Mouse (Mus musculus) embryo, embryonic 11.5 days (tissue): ENCODE measurements around the gene Slc43a2.
A peak's percentile ranks its signal among the peaks of the same experiment; 100 is the strongest.
"Not testable (repeated sequence)": the region's sequence is repeated elsewhere in the genome, so short reads cannot be mapped to it uniquely, and the experiment has no call there.

Experiments
- DNase-seq: peaks from one replicate; pipeline ENCODE4 v3.0.0-alpha.2; 2012; ENCODE audit warnings: low read depth, low spot score

Gene Slc43a2

DNA sequence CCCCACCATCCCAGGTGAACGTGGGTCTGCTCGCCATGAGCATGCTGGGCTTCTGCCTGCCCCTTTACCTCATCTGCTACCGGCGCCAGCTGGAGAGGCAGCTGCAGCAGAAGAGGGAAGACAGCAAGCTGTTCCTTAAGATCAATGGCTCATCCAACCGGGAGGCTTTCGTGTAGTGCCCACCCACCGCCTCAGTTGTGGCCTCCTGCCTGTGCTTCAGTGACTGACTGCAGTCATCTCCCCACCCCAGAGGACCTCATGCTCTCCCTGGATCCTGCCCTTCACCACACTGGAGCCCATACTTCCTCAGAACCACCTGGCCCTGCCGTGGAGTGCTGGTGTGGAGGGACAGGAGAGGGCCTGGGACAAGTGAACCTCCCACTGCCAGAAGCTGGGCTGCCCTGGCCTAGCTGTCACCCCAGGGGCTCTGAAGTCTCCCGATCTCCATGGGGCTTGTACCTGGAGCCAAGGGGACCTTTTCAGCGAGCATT, 40.9 kb downstream of the Slc43a2 start:
- no peak for DNase-seq

- DNase-seq, result peak; percentile 95
Observed at GRCm38 (mm10) chr11:75572854-75573650, 41.6 kb downstream of the Slc43a2 start.

DNA sequence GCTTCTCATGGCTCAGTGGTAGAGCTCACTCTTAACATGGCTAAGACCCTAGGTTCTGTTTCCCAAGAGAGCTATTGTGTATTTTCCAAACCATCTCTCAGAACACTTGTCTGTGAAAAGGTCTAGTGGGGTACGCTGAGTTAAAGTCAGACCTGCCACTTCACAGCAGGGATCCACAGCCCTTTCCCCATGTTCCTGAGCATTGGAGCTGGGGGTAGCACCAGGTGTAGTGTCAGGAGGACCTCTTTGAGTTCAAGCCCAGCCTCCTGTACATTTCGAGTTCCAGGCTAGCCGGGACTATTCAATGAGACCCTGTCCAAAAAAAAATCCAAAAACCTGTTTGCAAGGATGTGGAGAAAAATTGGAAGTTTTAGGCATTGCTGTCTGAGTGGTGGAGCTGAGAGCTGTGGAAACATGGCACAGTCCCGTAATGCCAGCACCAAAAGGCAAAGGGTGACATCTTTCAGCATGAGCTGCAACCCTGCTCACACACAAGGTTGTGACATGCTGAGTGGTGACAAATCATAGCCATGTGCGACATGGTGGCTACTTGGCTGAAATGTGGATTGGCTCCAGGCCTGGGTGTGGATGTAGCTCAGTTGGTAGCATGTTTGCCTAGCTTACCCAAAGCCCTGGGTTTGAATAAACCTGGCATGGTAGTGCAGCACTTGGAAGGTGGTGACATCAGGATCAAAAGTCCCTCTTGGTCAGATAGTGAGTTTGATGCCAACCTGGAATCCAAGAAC, 43.1 kb downstream of the Slc43a2 start:
- DNase-seq, result no peak

DNA sequence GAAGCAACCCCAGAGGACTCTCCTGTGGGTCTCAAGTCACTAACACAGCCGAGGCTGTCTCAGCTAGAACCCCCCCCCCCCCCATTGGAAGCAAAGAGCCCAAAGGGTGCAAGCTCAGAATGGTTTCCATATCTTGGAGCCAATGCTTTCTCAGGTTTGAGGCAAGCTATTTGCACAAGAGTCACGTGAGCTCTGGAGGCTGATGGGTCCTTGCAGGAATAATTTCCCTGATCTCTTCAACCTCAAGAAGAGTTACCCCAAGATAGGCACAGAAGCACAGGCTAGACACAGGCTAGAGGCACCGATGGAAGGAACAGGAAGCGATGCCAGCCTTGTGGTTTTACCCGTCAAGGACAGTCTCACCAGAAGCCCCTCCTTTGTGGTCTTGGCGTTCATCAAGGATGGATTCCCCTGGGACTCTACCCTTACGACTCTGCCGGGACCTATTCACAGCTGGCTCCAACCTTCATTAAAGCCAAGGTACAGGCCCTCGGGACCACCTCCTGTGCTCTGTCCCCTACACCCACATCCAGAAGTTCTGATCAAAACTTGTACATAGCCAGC, 44.1 kb downstream of the Slc43a2 start:
- DNase-seq, result no peak

DNA sequence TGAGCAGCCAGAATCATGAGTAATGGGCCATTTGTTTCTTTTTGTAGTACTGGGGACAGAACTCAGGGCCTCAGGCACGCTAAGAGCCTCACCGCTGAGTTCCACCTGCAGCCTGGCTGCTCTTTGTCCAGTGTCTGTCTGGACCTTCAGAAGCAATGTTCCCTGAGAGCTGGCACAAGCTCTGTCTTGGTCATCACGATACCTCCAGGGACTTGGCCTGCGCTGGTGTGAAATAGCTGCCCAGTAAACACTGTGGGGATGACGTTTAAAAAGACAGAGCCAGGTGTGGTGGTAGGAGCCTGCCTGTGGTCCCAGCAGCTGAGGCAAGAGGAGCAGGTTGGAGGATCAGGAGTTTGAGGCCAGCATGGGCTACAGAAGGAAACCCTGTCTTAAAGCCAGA, 47.1 kb downstream of the Slc43a2 start:
- DNase-seq, result no peak

DNA sequence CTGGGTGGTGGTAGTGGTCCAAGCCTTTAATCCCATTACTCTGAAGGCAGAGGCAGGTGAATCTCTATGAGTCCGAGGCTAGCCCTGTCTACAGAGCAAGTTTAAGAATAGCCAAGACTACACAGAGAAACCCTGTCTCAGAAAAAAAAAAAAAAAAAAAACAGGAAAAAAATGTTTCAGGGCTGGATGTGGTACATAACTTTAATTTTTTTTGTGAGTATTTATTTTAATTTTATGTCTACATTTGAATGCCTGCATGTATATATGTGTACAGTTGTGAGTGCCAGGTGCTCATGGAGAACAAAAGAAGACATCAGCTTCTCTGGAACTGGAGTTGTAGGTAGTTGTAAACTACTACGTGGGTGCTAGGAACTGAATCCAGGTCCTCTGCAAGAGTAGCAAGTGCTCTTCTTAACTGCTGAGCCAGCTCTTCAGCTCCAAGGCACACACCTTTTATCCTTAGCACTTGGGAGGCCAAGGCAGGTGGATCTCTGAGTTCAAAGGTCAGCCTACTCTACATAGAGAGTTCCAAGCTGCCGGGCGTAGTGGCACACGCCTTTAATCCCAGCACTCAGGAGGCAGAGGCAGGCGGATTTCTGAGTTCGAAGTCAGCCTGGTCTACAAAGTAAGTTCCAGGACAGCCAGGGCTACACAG, 50.1 kb downstream of the Slc43a2 start:
- no peak for DNase-seq

DNA sequence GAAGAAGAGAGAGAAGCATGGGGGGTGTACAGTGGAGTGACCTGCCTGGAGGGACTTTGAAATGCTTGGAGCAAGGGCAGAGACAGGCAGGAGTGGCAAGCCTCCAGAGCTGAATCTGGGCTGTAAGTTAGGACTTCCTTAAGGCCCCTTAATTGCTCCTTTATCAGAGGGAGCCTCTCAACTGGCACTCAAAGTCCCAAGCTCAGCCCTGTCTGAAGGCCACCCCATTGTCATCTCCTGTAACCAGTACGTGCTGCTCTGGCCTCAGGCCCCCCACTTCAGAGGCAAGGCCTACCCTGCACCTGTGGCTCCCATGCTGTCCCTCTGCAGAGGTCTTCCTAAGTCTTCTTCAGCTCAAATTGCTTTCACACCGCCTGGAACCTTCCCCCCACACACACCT, 52.0 kb downstream of the Slc43a2 start:
- DNase-seq, result no peak

GRCm38 (mm10) chr11:75585061-75585460, 53.6 kb downstream of the Slc43a2 start:
- DNase-seq, result no peak

DNA sequence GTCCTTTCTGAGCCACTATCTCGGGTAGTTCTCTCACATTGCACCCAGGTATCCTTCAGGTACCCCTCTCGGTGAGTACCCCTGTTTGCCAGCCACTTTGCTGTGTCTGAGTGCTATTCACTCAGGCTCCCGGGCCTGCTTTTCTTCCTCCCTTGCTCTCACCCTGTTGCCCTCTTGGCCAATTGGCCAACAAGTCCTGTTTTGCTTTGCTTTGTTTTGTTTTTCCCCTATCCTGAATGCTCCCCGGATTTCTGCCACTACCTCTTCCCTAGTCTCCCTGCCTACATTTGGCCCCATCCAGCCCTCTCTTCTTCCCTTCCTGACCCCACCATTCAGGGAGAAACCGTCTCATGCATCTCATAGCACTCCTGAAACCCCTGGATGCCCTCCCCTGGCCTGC, 54.5 kb downstream of the Slc43a2 start:
- DNase-seq, result no peak

GRCm38 (mm10) chr11:75586963-75587362, 55.5 kb downstream of the Slc43a2 start:
- DNase-seq, result no peak

DNA sequence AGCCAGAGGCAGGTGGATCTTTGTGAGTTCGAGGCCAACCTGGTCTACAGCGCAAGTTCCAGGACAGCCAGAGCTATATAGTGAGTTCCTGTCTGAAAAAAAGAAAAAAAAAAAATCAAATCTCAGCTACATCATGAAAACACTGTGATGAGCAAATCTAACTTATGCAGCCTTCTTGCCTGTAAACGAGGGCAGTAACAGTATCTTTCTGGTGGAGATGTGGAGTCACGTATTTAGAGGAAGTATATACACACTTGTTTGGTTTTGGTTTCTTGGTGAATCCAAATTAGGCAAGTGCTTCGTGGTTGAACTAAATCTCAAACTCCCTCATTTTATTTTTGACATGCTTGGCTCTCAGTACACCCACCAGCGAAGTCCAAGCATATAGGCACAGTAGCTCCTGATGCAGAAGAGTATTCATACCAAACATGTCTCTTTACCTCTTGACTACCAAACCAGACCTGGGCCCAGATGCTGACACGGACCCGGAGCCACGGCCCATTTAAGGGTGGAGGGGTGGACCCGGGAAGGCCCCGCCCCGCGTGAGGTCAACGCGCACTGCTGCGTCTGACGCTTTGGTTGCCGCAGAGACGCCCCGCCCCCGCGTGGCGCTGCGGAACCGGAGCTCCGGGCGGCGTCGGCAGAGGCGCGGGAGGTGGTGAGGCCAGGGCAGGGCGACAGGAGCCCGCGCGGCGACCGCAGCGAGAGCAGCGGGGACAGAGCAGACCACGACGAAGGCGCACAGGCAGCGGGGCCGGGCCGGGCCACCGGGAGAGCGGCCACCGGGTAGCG, 56.2 kb downstream of the Slc43a2 start, which contains the start of gene Pitpna:
TSS of gene Pitpna (plus strand) at position 605 of the 792 bp plus-strand sequence.
- DNase-seq, result peak; percentile 87

- DNase-seq, result no peak
Observed at GRCm38 (mm10) chr11:75588285-75588941, 56.9 kb downstream of the Slc43a2 start.

- DNase-seq, result no peak
Observed at GRCm38 (mm10) chr11:75592612-75593011, 61.1 kb downstream of the Slc43a2 start.

GRCm38 (mm10) chr11:75594431-75594830, 62.9 kb downstream of the Slc43a2 start:
- DNase-seq, result no peak

- no peak for DNase-seq
Observed at GRCm38 (mm10) chr11:75595404-75595803, 63.9 kb downstream of the Slc43a2 start.

- DNase-seq, result no peak
Observed at GRCm38 (mm10) chr11:75595816-75596215, 64.3 kb downstream of the Slc43a2 start.

GRCm38 (mm10) chr11:75596726-75597255, 65.3 kb downstream of the Slc43a2 start:
- no peak for DNase-seq

GRCm38 (mm10) chr11:75598004-75598403, 66.5 kb downstream of the Slc43a2 start:
- no peak for DNase-seq

- DNase-seq, result not testable (repeated sequence)
Observed at GRCm38 (mm10) chr11:75599802-75600201, 68.3 kb downstream of the Slc43a2 start.

- no peak for DNase-seq
Observed at GRCm38 (mm10) chr11:75604826-75605225, 73.3 kb downstream of the Slc43a2 start.
